Mouse (Mus musculus): ENCODE results near the gene Syn2.

Syn2 gene

DNA sequence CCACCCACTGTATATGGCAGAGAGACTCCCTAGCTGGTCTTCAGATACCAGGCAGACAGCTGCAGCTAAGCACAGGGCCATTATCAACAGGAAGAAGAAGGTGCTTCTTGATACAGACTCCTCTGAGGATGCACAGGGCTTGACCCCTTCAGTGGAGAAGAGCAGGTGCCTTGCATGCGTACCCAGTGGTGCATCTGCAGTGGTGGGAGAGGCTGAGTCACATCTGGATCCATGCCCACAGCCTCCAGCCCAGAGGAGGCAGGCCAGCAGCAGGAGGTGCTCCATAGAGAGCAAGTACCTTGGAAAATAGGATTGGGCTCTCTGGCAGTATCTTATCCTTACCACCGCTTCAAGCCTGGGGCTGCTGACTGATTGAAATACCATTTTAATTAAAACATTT, 159.2 kb downstream of the Syn2 start:
- no peak for DNase-seq

DNA sequence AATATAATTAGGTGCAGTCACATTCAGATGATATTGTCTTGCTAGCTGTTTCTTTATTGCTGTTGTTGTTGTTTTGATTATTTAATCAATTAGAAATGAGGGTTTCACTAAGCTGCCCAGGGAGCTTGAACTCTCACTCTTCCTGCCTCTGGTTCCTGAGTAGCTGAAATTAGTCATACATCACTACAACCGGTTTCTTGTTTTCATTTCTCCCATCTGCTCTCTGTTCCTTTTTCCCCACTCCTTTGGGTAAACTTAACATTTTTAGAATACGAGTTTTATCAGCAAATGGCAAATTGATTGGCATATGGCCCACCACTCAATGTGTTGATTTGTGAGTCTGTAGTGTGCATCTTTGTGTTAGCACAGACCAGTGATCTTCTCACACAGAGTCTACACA, 172.4 kb downstream of the Syn2 start:
- no peak for DNase-seq

- peak; percentile 57 to 75 for DNase-seq
Observed at GRCm38 (mm10) chr6:115312780-115313179, 178.1 kb downstream of the Syn2 start.

- peak; percentile 80 to 84 for DNase-seq
Observed at GRCm38 (mm10) chr6:115313235-115313738, 178.6 kb downstream of the Syn2 start.

DNA sequence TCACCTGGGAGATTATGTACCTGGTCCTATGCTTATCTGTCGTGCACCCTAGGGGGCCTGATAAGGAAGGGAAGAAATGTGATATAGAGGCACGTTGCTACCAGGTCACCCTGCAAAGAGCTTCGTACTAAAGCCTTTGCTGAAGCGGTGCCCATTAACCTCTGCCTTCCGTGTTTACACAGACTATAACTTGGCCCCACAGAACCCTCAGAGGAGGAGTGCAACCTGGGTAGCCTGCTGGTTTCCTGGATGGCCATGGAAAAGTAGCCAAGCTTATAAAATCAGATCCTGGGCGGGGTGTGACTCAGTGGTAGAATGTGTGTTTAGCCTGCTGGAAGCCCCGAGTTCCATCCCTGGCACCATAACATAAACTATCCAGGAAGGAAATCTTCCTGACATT, 179.2 kb downstream of the Syn2 start:
- peak; percentile 15 to 17 for DNase-seq

DNA sequence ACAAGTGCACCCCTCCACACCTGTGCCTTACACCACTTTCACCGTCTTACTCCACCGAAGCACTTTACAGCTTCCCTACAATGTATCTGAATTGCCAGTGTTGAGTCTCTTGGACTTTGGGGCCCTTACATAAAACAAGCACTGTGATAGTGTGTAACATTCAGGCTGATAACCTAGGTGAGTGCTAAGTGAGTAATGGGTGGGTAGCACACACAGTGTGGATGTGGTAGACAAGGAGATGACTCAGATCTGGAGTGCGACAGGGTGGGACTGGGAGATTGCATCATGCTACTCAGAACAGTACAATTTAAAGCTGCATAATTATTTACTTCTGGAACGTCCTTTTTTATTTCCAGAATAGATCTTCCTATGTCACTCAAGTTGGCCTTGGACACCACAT, 181.1 kb downstream of the Syn2 start:
- DNase-seq: no peak

DNA sequence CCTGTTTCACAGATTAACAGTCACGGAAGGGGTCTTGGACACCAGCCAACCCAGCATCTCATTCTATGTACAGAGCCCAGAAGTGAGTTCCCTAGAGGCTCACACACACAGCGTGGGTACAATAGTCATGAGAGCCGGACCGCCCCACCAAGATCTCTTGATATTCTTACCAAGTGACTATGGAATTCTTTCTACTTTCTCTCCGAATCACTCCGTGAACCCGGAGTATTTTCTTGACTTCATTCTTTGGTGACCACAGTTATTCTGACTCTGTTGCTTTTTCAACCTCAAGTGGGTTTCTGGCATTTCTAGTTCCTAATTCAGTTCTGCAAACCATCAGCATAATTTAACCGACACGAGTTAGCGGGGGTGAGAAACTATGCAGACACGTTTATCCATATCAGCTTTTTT, 182.1 kb downstream of the Syn2 start:
- peak in 1 of 2 experiments; percentile 29 for DNase-seq

- no peak for DNase-seq
Observed at GRCm38 (mm10) chr6:115318811-115319210, 184.1 kb downstream of the Syn2 start.

- DNase-seq: no peak
Observed at GRCm38 (mm10) chr6:115319686-115320085, 185.0 kb downstream of the Syn2 start.

GRCm38 (mm10) chr6:115320927-115321714, 186.4 kb downstream of the Syn2 start:
- no peak for DNase-seq

- DNase-seq: no peak
Observed at GRCm38 (mm10) chr6:115321883-115322351, 187.2 kb downstream of the Syn2 start.

GRCm38 (mm10) chr6:115322956-115323355, 188.3 kb downstream of the Syn2 start:
- no peak for DNase-seq

GRCm38 (mm10) chr6:115330964-115331363, 196.3 kb downstream of the Syn2 start:
- no peak for DNase-seq

All from cerebellum, postnatal 25 days (tissue).